Mouse (Mus musculus) induced T-regulatory cell, adult 2 months (primary cell): ENCODE results near the gene Hist2h2be.
A peak's percentile ranks its signal among the peaks of the same experiment; 100 is the strongest.
"Not testable (repeated sequence)": the region's sequence is repeated elsewhere in the genome, so short reads cannot be mapped to it uniquely, and the experiment has no call there.

Source experiments
- DNase-seq: peaks from one replicate; pipeline ENCODE4 v3.0.0-alpha.2; 2012; ENCODE audit warnings: low read depth

Gene Hist2h2be

GRCm38 (mm10) chr3:96198601-96199251 lies 22.2 kb upstream of the Hist2h2be start:
- not testable (repeated sequence) for DNase-seq

DNA sequence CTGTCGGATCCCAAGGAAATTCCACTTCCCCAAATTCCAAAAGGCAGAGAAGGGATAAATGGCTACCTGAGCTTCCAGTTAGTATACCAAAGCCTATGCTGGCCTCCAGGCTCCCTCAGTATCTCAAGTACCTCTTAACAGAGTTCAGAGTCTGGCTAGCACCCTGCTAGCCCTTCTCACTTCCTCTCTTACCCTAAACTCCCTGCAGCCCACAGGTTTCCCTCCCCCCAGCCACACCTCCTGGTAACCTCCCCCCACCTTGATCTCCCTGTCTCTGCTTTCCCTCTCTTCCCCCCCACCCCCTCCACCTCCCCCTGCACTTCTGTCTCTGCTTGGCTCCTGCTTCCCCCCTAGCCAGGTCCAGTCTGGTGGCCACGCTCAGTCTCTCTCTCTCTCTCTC lies 21.2 kb upstream of the Hist2h2be start:
- no peak for DNase-seq

DNA sequence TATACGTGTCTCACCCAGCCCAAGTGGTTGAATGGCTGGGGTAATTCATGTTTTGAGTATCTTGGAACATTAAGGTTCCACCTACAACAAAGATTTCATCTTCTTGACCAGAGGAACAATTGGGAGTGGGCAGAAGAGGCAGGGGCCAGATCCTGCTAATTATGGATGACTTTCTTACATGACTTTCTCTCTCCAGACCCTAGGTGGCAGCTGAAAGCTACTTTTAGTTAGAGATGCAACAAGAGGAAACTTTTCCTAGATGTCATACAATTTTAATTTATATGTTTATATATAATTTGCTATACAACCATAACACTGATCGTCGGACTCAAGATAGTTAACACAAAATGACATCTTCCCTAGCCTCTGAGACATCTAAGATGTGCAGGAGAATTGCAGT lies 13.1 kb upstream of the Hist2h2be start:
- peak; percentile 25 for DNase-seq

GRCm38 (mm10) chr3:96209242-96209641 lies 11.7 kb upstream of the Hist2h2be start:
- no peak for DNase-seq

DNA sequence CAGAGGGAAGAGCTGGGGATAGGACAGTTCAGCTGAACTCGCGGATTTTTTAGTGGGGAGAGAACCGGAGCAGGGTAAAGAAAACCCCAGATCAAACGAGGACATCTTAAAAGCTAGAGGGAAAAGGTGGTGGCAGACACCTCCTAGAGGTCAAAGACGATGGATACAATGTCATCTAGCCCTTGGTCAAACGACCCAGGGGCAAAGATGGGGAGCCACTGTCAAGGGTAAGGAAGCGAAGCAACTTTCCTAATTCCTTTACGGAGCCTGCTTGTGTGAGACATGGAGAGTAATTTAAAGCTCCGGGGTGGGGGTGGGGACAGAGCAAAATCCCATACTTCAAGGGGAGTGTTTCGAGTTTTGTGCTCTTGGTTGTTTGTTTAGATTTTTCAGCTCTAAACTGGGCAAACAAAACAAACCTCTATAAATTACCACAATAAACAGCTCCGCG lies 1.7 kb upstream of the Hist2h2be start:
- DNase-seq: no peak

GRCm38 (mm10) chr3:96219661-96220130 lies 1.2 kb upstream of the Hist2h2be start, which contains the start of the genes Bola1 and Hist2h2ab:
Gene Bola1 (minus strand): TSS chr3:96219709.
Gene Hist2h2ab (plus strand): TSS chr3:96219865.
- peak; percentile 92 for DNase-seq

DNA sequence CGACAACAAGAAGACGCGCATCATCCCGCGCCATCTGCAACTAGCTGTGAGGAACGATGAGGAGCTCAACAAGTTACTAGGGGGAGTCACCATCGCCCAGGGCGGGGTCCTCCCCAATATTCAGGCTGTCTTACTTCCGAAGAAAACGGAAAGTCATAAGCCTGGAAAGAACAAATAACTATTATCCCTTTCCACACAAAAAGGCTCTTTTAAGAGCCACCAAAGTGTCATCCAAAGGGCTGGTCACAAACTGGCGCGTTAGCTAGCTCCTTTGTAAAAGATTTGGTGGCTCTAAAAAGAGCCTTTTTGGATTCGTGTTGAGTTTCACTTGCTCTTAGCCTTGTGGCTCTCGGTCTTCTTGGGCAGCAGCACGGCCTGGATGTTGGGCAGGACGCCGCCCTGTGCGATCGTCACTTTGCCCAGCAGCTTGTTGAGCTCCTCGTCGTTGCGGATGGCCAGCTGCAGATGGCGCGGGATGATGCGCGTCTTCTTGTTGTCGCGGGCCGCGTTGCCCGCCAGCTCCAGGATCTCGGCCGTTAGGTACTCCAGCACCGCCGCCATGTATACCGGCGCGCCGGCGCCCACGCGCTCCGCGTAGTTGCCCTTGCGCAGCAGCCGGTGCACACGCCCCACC lies 671 bp upstream of the Hist2h2be start:
- peak; percentile 80 for DNase-seq

- DNase-seq: no peak
Measured at GRCm38 (mm10) chr3:96221640-96222038, 720 bp downstream of the Hist2h2be start.

DNA sequence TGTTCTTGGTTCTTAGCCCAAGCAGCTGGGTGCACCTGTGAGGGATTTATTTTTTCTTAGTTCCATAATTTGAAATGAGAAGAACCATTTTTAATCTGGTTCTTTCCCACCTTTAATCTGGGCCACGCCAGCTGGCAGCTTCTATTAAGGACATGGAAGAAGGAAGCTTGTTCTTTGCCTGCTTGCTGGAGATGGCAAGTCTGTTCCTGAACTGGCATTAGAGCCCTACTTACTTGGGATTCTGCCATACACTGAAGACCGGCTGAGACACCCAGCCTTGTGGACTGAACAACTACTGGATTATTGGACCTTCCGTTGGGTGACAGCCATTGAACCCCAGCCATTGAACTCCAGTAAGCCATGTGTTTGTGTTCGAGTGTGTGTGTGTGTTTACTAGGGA lies 1.9 kb downstream of the Hist2h2be start:
- DNase-seq: no peak

GRCm38 (mm10) chr3:96225421-96225820 lies 4.5 kb downstream of the Hist2h2be start:
- no peak for DNase-seq

- DNase-seq: no peak
Measured at GRCm38 (mm10) chr3:96226695-96227648, 6.1 kb downstream of the Hist2h2be start.

DNA sequence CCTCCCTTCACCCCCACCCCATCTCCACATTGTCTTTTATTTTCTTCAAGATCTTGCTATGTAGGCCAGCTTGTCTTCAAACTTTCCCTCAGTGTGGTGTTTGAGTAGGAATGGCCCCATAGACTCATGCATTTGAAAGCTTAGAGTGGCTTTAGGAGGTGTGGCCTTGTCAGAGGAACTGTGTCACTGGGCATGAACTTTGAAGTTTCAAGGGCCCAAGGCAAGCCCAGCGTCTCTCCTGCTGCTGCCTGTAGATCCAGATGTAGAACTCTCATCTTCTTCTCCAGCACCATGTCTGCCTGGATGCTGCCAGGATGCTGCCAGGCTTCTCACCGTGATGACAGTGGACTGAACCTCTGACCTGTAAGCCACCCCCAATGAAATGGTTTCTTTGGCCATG lies 7.9 kb downstream of the Hist2h2be start:
- no peak for DNase-seq

DNA sequence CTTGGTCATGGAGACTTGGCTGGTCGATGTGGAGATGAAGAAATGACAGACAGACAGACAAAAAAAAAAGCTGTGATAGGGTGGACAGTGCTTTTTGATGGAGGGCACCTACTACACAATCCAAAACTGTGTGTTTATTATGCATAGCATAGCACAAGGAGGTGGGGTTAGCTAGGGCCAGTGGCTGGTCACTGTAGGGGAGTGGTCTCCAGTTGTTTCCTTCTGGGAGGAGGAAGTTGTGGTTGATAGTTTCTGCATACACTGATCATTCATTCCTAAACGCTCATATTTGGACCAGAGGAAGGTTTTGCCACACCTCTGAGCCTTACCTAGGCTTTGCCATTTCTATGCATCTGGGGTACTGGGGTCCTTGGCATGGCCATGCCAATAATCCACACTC lies 9.5 kb downstream of the Hist2h2be start:
- no peak for DNase-seq

- no peak for DNase-seq
Measured at GRCm38 (mm10) chr3:96230910-96231757, 10.2 kb downstream of the Hist2h2be start.

DNA sequence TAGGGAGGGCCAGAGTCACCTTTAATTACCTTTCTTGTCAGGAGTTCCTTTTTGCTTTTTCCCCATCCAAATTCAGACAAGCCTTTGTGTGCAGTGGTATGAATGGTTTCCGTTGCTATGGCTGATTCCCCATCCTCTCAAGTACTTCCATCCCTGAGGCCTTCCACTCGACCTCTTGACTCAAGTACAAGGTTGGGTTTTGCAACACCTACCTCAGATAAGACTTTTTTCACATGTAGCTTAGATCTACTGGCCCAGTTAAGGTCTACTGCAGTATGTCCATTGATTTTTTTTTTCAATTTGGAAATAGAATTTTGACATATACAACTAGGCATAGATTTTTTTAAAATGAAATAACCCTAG lies 10.8 kb downstream of the Hist2h2be start:
- DNase-seq: no peak

GRCm38 (mm10) chr3:96234914-96235313 lies 14.0 kb downstream of the Hist2h2be start:
- peak; percentile 58 for DNase-seq

- DNase-seq: no peak
Measured at GRCm38 (mm10) chr3:96235836-96236235, 14.9 kb downstream of the Hist2h2be start.

- DNase-seq: no peak
Measured at GRCm38 (mm10) chr3:96236834-96237334, 16.0 kb downstream of the Hist2h2be start.

DNA sequence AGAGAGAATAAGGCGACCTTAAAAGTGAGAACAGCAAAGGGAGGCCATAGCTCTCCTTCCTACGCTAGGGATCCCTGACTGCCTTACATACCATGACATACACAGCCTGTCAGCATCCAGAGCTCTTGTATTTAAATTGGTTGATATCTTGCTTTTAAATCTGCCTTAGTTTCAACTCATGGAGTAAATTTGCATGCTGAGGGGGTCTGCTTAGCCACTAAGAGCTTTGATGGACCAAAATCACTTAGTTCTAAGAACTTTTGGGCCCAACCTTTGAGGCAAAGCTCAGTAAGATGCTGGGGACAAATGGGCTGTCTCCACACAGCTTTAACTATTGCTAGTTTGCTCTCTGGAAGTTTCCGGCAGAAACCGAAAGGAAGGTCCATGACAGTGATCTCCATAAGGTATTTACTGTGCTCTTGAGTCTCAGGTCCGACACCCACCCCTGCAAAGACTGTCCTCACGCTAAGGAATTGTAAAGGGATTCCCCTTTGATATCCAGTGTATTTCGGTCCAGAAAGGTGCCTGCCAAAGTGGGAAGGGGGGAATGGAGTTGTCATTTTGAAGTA lies 16.5 kb downstream of the Hist2h2be start:
- peak; percentile 70 for DNase-seq

- DNase-seq: peak; percentile 70
Measured at GRCm38 (mm10) chr3:96237904-96238511, 17.1 kb downstream of the Hist2h2be start.
